Mouse (Mus musculus) liver, embryonic 14.5 days (tissue): Measurements from ENCODE around the gene Cacna1d. TPM values are rescaled to one million over a fixed set of nuclear protein-coding genes. Genes with fewer than 3 reads are reported as not detected.

Experiments
- ATAC-seq: fragments of 200-750 bp; cut with Nextera tagmentation; 2 replicates; pipeline ENCODE4 v1.8.0; 2017; ENCODE audit warnings: moderate number of reproducible peaks, mild to moderate bottlenecking, moderate library complexity; ENCODE audit not compliant: insufficient read depth
- DNase-seq, 3 experiments: peaks; one replicate each; pipeline ENCODE4 v3.0.0-alpha.2; 2012 to 2013; ENCODE audit warnings: low read depth in 3 of 3, low spot score in 3 of 3
- H3K27ac ChIP-seq: fragments of 300-500 bp; sonication (generic); 2 replicates; pipeline ENCODE4 v1.5.1; 2014; ENCODE audit warnings: moderate library complexity, mild to moderate bottlenecking, control low read depth, inconsistent platforms
- H3K27me3 ChIP-seq: fragments of 300-500 bp; sonication (generic); 2 replicates; pipeline ENCODE4 v1.6.1; 2014; ENCODE audit warnings: mild to moderate bottlenecking, low read length, moderate library complexity; ENCODE audit not compliant: control insufficient read depth, insufficient read depth
- H3K36me3 ChIP-seq: fragments of 300-500 bp; sonication (generic); replicated peaks from 2 replicates; pipeline ENCODE4 v1.6.1; 2014; ENCODE audit warnings: low read depth; ENCODE audit not compliant: control insufficient read depth, insufficient read depth
- H3K4me1 ChIP-seq, 2 experiments: fragments of 200-500 bp in 1 of 2; fragments of 300-500 bp in 1 of 2; sonication (generic) in 1 of 2; replicated peaks; 2 replicates each; pipeline ENCODE4 v1.6.1; 2012 to 2014; ENCODE audit warnings: antibody characterized with exemption in 1 of 2, inconsistent platforms in 1 of 2, low read length in 1 of 2; ENCODE audit not compliant: control insufficient read depth in 2 of 2, insufficient read depth in 2 of 2
- H3K4me2 ChIP-seq: fragments of 300-500 bp; sonication (generic); 2 replicates; pipeline ENCODE4 v1.6.1; 2014; ENCODE audit warnings: low read depth, mild to moderate bottlenecking, control low read depth, moderate library complexity
- H3K4me3 ChIP-seq, 2 experiments: fragments of 200-500 bp in 1 of 2; fragments of 300-500 bp in 1 of 2; sonication (generic) in 1 of 2; 2 replicates each; pipeline ENCODE4 v1.5.1; 2012 to 2014; ENCODE audit warnings: low read depth in 2 of 2, low read length in 2 of 2, mild to moderate bottlenecking in 2 of 2, control low read depth in 1 of 2, inconsistent platforms in 1 of 2, moderate library complexity in 1 of 2; ENCODE audit not compliant: insufficient read depth in 1 of 2
- H3K9ac ChIP-seq: fragments of 300-500 bp; sonication (generic); replicated peaks from 2 replicates; pipeline ENCODE4 v1.6.1; 2014; ENCODE audit warnings: mild to moderate bottlenecking, control low read depth, moderate library complexity
- H3K9me3 ChIP-seq: fragments of 300-500 bp; sonication (generic); 2 replicates; pipeline ENCODE4 v1.6.1; 2016; ENCODE audit warnings: low read length, mixed read lengths; ENCODE audit not compliant: control insufficient read depth
- CTCF ChIP-seq: IDR thresholded peaks from 2 replicates; pipeline ENCODE4 v1.5.1; 2016; ENCODE audit warnings: antibody characterized with exemption, low read depth, control low read depth
- EP300 ChIP-seq: IDR thresholded peaks from 2 replicates; pipeline ENCODE4 v1.6.1; 2016; ENCODE audit warnings: antibody characterized with exemption, low read depth
- WGBS: fragments of 180-500 bp; shearing (Covaris S2); extraction: QIAGEN DNeasy Blood & Tissue Kit; methylation state at CpG from one replicate; pipeline ENCODE4 v1.1.7; 2014; ENCODE audit not compliant: insufficient replicate concordance; 5-methylcytosine and 5-hydroxymethylcytosine counted together
- polyA plus RNA-seq, 2 experiments: library from polyadenylated mRNA; depleted of rRNA in 1 of 2; stranded (reverse) in 1 of 2; unstranded in 1 of 2; fragments of >200 nt; fragmentation: Nextera tagmentation in 1 of 2; extraction: Ambion mirVana in 1 of 2; gene quantifications; 2 replicates each; pipeline versions ENCODE4 v1.2.1 to v1.2.3; 2012 to 2014

The Cacna1d gene
- polyA plus RNA-seq, 2 experiments = 0.17 TPM

- Histone ChIP-seq H3K27ac (no peak overlapping the region), H3K9me3 (no peaks in the 10 kb centered on the region), H3K4me3 (no peak overlapping the region), H3K9ac (no peak overlapping the region), H3K27me3 (no peaks in the 10 kb centered on the region), H3K4me2 (no peak overlapping the region), H3K36me3 (peaks cover 3% of the 10 kb centered on the region; the same call in 1 of the 2 replicates), H3K4me1 (no peaks in the 10 kb centered on the region)
- no peak for ATAC-seq
- 81% methylated on average over 12 of the region's 12 CpGs for WGBS
- no peak for DNase-seq
- TF ChIP-seq CTCF (no peak), EP300 (no peak)
Observed at GRCm38 (mm10) chr14:30529454-30529853, 38.2 kb upstream of the Cacna1d start.

DNA sequence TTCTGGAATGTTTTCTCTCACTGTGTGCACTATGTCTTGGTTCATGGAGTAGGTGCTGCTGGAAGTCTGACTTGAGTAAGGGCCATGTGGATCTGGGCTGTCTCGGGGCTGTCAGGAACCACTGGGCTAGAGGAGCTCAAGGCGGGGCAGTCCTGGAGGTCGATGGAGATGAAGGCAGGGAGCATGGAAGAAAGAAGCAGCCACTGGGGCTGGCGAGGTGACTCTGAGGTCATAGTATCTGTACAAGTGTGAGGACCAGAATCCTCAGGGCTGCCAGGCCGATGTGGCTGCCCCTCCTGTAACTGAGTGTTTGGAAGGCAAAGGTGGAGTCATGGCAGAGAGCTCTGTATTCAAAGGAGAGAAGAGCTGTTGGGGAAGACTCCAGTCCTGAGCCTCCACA lies 37.7 kb upstream of the Cacna1d start:
- ATAC-seq = no peak
- Histone ChIP-seq H3K27me3 (no peaks in the 10 kb centered on the region), H3K36me3 (peaks cover 3% of the 10 kb centered on the region; the same call in 1 of the 2 replicates), H3K4me2 (no peak overlapping the region), H3K4me1 (no peaks in the 10 kb centered on the region), H3K9ac (no peak overlapping the region), H3K9me3 (no peaks in the 10 kb centered on the region), H3K27ac (no peak overlapping the region), H3K4me3 (no peak overlapping the region)
- DNase-seq = no peak
- TF ChIP-seq EP300 (no peak), CTCF (no peak)
- WGBS = 71% methylated on average over 5 of the region's 5 CpGs

GRCm38 (mm10) chr14:30528392-30528791 lies 37.1 kb upstream of the Cacna1d start:
- no peak for TF ChIP-seq CTCF
- TF ChIP-seq EP300 = no peak
- no peaks in the 10 kb centered on the region for H3K9me3 ChIP-seq
- no peak for DNase-seq
- H3K27me3 ChIP-seq = no peaks in the 10 kb centered on the region
- no peak overlapping the region for H3K9ac ChIP-seq
- no peak for ATAC-seq
- H3K27ac ChIP-seq = no peak overlapping the region
- H3K4me2 ChIP-seq = no peak overlapping the region
- peaks cover 5% of the 10 kb centered on the region for H3K36me3 ChIP-seq
- no peaks in the 10 kb centered on the region for H3K4me1 ChIP-seq
- 83% methylated on average over 10 of the region's 10 CpGs for WGBS
- H3K4me3 ChIP-seq = no peak overlapping the region

- Histone ChIP-seq H3K9me3 (no peaks in the 10 kb centered on the region), H3K4me2 (no peak overlapping the region), H3K4me3 (no peak overlapping the region), H3K36me3 (peaks cover 20% of the 10 kb centered on the region), H3K27me3 (no peaks in the 10 kb centered on the region), H3K27ac (no peak overlapping the region), H3K9ac (no peak overlapping the region), H3K4me1 (no peaks in the 10 kb centered on the region)
- no peak for ATAC-seq
- TF ChIP-seq CTCF (no peak), EP300 (no peak)
- DNase-seq = no peak
- WGBS = 78% methylated on average over 6 of the region's 6 CpGs
Observed at GRCm38 (mm10) chr14:30523356-30523755, 32.1 kb upstream of the Cacna1d start.

GRCm38 (mm10) chr14:30519323-30519722 lies 28.1 kb upstream of the Cacna1d start:
- Histone ChIP-seq H3K27ac (no peak overlapping the region), H3K36me3 (peaks cover 22% of the 10 kb centered on the region), H3K27me3 (no peaks in the 10 kb centered on the region), H3K4me3 (no peak overlapping the region), H3K4me2 (no peak overlapping the region), H3K9ac (no peak overlapping the region), H3K9me3 (no peaks in the 10 kb centered on the region), H3K4me1 (peaks cover 0 to 5% of the 10 kb centered on the region in 2 experiments; a peak in 2 of 4 replicates)
- 89% methylated on average over 5 of the region's 5 CpGs for WGBS
- ATAC-seq (no peak), DNase-seq (no peak)
- TF ChIP-seq CTCF (no peak), EP300 (no peak)
